Mouse (Mus musculus) liver (tissue): ENCODE results near the gene Med7.
"Not testable (repeated sequence)": the region's sequence is repeated elsewhere in the genome, so short reads cannot be mapped to it uniquely, and the experiment has no call there.

Experiments used
- DNase-seq: peaks from one replicate; pipeline ENCODE4 v3.0.0-alpha.2; 2020; ENCODE audit warnings: mixed read lengths

The Med7 gene

GRCm38 (mm10) chr11:46436760-46437458, at the start of gene Med7:
TSS of gene Med7 (plus strand) at chr11:46436925.
- DNase-seq: peak; percentile 97

- no peak for DNase-seq
These were observed 49.7 kb upstream of the Med7 start for GRCm38 (mm10) chr11:46387061-46387460.

DNA sequence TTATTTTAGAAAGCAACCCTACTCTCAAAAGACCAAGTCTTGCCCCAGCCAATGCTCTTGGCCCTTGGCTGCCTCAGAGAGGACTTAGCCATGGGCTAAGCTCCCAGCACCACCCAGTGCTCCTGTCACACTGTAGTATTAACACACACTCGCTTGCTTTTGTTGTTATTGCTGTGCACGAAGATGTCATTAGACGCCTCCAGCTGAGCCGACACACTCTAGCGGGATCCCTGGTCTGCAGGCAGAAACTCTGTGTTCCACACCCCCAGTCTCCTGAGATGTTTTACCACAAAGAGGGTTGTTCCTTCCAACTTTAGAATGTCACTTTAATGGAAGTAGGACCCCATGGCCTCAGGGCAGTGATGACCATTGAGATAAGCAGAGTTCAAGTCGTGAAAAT, 48.3 kb upstream of the Med7 start:
- no peak for DNase-seq

DNA sequence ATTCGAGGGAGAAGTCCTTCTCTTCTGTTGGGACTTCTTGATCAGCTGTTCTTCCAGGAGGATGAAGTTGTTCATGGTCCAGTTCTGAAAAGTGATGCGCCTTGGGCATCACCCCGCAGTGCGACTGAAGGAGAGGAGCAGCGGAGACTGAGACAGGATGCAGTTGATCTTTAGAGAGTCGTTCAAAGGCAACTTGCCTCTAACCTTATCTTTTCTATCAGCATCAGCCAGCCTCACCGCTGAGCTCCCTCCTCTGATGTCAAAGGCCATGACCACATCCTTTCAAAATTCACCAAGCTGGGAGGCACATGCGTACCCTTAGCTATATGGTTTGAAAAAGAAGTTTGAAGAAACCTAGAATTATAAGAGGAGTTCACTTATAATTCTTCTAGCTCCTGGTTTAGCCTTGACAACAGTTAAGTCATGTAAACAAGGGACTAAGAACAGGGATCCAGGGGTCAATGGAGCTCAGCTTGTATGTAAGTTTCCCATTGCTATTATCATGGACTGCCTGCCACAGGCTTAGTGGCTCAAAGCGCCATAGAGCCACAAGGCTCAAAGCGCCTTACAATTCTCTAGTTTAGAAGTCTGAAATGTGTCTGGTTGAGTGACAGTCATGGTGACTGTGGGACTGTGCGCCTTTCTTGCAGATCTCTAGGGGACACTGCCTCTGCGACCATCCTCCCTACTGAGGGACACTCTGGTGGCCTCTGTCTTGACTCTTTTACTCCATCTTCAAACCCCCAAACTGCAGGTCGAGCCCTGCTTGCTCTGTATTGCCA, 47.2 kb upstream of the Med7 start, which contains the start of gene Itk:
Gene Itk, minus strand, starts transcription at position 180 of the 782 bp plus-strand sequence.
- no peak for DNase-seq

DNA sequence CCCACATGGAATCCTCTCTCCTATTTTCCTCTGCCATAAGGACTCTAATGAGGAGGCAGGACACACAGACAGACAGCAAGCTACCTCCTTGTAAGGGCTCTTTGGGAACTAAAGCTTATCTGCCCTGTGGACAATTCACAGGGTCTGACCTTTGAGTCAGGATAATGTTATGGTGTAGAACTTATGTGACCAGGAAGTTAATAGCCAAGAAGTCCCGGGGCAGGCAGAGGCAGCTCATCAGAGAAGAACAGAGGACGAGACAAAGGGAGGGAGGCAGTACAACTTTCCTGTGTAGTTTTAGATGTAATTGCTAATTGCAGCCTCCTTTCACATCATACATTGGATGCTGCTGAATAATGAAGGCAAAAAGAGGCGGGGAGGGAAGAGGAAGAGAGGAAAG, 46.1 kb upstream of the Med7 start:
- no peak for DNase-seq

DNA sequence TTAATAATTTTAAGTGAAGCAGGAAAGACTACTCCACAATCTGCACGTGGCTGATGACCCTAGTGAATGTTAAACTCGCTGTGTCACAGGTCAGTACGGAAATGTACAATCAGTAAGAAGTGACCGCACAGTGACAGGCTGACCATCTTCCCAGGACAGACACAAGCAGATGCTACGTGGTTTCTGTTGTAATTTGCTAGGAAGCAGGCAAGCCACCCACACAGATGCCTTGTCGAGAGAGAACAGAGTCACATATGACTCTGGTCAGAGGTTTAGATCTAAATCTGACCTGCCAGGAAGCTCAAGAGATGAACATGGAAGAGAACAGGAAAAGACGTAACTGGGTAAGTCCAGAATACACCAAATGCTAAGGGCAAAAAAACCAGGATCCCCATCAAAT, 43.8 kb upstream of the Med7 start:
- DNase-seq: no peak

DNA sequence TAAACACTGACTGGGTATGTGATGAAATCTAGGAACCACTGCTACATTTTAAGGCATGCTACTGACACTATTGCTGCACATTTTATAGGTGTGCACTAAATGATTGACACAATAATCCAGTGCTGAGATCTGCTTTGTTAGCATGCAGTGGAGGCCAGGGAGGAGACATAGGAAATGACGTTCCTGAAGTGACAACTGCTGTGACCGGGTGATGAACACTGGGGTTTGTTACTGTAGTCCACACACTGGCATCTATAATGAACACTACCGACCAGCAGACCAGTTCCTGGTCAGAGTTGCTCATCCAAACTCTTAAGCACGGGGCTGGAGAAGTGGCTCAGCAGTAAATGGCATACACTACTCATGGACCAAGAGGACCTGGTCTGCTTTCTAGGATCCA, 43.3 kb upstream of the Med7 start:
- no peak for DNase-seq

GRCm38 (mm10) chr11:46395088-46395487, 41.6 kb upstream of the Med7 start:
- DNase-seq: no peak

DNA sequence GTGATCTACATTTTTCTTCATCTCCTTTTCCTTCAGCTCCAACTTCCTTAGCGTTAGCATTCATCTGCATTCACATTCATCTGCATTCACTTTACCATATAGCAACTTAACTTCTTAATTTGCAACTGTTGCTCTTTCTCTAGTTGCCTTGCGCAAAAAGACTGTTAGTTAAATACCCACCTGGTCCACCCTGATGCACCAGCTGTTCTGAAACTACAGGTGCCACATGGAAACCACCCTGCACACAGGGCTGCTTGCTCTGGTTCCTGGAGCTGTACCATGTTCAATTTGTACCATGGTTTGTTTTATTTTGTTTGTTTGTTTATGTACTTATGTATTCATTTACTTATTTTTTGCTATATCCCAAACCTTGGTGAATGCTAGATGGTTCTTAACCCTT, 41.0 kb upstream of the Med7 start:
- no peak for DNase-seq

- DNase-seq: peak; percentile 35
These were observed 40.4 kb upstream of the Med7 start, which contains the start of gene Fam71b for GRCm38 (mm10) chr11:46396167-46396859. TSS of gene Fam71b (plus strand) at chr11:46396559.

DNA sequence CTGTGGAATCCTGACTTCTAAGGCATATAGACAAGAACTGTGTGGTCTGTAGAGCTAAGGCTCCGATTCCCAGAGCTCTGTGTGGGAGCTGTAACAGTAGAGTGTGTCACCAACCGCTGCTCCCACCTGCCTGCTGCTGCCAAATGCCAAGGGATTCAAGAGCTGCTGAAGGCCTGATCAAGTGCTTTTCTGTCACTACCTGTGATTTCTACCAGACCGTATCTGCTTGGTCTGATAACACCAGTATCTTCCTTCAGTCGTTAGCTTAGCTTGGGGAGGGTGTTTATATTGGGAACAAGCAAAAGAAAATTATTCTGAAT, 39.9 kb upstream of the Med7 start:
- DNase-seq: no peak

- DNase-seq: no peak
These were observed 38.8 kb upstream of the Med7 start for GRCm38 (mm10) chr11:46397900-46398299.

- DNase-seq: no peak
These were observed 38.3 kb upstream of the Med7 start for GRCm38 (mm10) chr11:46398473-46398872.

DNA sequence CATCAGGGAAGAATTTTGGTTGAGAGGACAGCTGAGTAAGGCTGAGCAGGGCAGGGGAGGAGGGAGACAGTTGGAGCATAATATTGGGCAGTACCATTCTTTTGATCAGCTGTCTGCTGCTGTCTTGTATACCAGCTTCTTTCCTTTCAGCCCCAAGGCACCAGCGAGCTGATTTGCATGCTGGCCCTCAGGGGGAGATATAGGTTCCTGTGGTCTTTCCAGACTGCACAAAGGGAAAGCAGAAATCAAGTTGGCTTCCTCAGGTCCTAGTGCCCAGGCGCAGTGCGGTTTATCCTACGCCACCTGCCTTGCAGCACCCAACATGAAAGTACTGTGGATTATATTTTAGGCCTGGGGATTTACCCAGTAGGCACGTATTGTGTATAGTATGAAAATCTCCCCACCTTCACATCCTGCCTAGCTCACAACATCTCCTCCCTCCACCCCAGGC, 37.8 kb upstream of the Med7 start:
- DNase-seq: no peak

DNA sequence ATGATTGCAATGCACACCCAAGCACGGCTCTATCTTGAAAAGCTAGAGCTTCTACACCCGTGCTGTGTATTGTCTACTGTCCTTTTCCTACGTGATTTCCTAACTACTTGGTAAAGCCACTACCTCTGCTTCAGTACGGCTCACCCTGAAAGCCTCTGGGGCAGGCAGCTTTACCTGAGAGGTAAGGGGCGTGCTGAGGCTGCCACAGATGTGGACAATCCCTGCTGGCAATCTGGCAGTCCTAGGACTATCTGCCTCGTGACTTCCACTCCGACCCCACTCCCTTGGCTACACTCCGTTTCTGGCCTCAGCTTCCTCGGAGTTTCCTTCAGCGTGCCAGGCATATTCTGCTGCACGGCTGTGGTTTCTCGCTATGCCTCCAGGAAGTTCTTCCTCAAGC, 35.2 kb upstream of the Med7 start:
- no peak for DNase-seq

GRCm38 (mm10) chr11:46404986-46405385, 31.7 kb upstream of the Med7 start:
- DNase-seq: no peak

- DNase-seq: no peak
These were observed 30.0 kb upstream of the Med7 start for GRCm38 (mm10) chr11:46406721-46407120.

DNA sequence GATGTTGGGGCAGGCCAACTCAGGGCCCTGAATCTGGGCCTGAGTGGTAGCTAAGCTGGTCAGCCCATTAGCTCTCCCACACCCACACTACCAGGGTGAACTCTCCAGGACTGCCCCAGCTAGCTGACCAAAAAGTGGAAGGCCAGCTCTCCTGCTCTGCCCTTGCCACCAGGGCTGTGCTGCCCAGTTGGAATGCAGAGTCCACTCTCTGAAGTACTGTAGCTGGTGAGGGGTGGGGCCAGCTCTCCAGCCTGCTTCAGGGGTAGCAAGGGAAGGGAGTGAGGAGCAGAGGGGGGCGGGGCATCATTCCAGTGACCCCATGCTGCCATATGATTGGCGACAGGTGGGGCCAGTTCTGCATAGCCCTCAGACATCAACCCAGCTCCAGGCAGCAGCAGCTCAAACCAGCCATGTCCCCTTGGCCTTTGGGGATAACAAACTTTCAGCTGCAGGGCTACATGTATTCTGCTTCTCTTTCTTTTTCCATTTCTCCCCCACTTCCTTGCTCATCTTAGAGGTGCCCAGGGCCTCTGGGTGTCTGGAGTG, 26.6 kb upstream of the Med7 start:
- DNase-seq: no peak

DNA sequence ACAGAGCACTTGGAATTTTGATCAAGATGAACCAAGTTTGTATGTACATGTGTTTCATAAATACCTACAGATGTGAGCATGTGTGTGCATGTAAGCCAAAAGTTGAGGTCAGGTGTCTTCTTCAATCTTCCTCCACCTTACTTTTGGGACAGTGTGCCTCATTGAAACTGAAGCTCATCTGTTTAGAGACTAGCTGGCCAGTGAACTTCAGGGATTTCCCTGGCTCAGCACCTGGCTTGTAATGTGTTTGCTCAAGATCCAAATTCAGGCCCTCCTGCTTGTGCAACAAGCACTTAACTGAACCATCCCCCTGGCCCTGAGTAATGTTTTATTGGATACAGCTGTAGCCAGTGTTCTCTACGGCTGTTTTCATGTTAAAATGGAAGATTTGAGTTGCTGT, 18.3 kb upstream of the Med7 start:
- no peak for DNase-seq

GRCm38 (mm10) chr11:46418860-46419259, 17.9 kb upstream of the Med7 start:
- DNase-seq: no peak

GRCm38 (mm10) chr11:46421086-46421888, 15.4 kb upstream of the Med7 start:
- DNase-seq: no peak

- DNase-seq: not testable (repeated sequence)
These were observed 8.6 kb upstream of the Med7 start for GRCm38 (mm10) chr11:46428131-46428530.

GRCm38 (mm10) chr11:46430123-46430522, 6.6 kb upstream of the Med7 start:
- DNase-seq: no peak
